In the genomic region with DNA sequence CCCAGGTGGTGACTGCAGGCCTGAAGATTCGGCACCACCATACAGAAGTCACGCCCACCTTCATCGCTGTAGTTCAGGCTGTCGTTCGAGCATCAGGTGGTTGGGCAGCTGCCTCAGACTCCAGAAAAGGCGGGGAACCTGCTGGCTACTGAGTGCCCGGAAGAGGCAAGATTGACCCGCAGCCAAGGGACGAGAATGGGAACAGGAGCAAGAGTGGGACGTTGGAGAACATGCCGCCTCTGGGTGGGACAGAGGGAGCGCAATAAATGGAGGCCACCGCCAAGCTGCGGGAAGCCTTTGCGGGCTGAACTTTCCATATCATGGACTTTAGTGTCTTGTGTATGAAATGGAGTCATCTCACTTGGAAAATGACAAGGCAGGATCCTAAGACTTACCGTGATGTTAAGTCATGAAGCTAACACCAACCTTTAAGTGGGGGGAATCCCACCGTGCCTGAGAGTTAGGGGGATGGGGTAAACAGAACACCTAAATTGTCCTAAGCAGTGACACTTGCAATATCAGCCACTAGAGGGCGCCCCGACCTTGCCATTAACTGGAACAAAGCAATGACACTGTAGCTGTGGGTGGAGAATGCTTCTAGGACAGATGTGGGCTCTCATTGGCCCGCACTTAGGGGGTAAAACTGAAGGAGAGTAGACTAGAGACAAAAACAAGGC, we compare ENCODE assay signal across 7 mouse cellular contexts. TPM values are rescaled to one million over a fixed set of nuclear protein-coding genes. Genes with fewer than 3 reads are reported as not detected.
DNase-seq lines count a peak whose midpoint lies in the region; ATAC-seq and TF ChIP-seq lines count a peak whose summit lies in the region.

No protein-coding gene starts in this region.

- peaks cover 8% of the 10 kb centered on the region for H3K4me1 ChIP-seq in embryonic facial prominence, embryonic 12.5 days
- peaks cover 25% of the 10 kb centered on the region for H3K4me1 ChIP-seq in heart, adult 2 months (ENCODE audit: control insufficient read depth, insufficient read depth, low read length)
- peaks cover 14% of the 10 kb centered on the region for H3K4me1 ChIP-seq in kidney, adult 2 months (ENCODE audit: control insufficient read depth, insufficient read depth, low read length)
- peaks cover 9% of the 10 kb centered on the region for H3K4me1 ChIP-seq in limb, embryonic 11.5 days (ENCODE audit: control insufficient read depth, insufficient read depth, low read length)
- peaks cover 2% of the 10 kb centered on the region; the same call in 1 of the 2 replicates for H3K4me1 ChIP-seq in midbrain, embryonic 16.5 days (ENCODE audit: control insufficient read depth, insufficient read depth, low read length)

- 0 out of 2 replicates have a peak overlapping the region, but pooled peaks have one; percentile 8 for H3K9ac ChIP-seq in embryonic facial prominence, embryonic 12.5 days
- H3K9ac ChIP-seq in heart, adult 2 months (ENCODE audit: low read depth, low read length): no peak overlapping the region
- no peak overlapping the region for H3K9ac ChIP-seq in limb, embryonic 11.5 days (ENCODE audit: low read length)
- no peak overlapping the region for H3K9ac ChIP-seq in midbrain, embryonic 16.5 days (ENCODE audit: low read depth, low read length)

- peak; percentile 86; the same call in 1 of the 2 replicates for TF ChIP-seq EP300 in heart, adult 2 months (IDR thresholded peaks at IDR 0.05; ENCODE audit: insufficient read depth, low read depth, low read length)

- no peaks in the 10 kb centered on the region for H3K9me3 ChIP-seq in embryonic facial prominence, embryonic 12.5 days
- H3K9me3 ChIP-seq in limb, embryonic 11.5 days (ENCODE audit: control insufficient read depth, low read length): no peaks in the 10 kb centered on the region
- no peaks in the 10 kb centered on the region for H3K9me3 ChIP-seq in midbrain, embryonic 16.5 days (replicated peaks; ENCODE audit: control insufficient read depth, low read length, poor library complexity, severe bottlenecking)

- ATAC-seq in embryonic facial prominence, embryonic 12.5 days (ENCODE audit: insufficient number of reproducible peaks, insufficient read depth, low FRiP score, low TSS enrichment): peak; percentile 48; the same call in 1 of the 2 replicates
- ATAC-seq in limb, embryonic 11.5 days (ENCODE audit: insufficient number of reproducible peaks, low FRiP score, low TSS enrichment, low read depth): peak; percentile 53; the same call in 1 of the 2 replicates
- ATAC-seq in midbrain, embryonic 16.5 days: peak; percentile 87

- DNase-seq in adrenal gland, postnatal 25 days: peak; percentile 90
- peak; percentile 86 to 91 for DNase-seq in heart, adult 2 months
- peak; percentile 85 for DNase-seq in kidney, adult 2 months
- peak; percentile 96 for DNase-seq in limb, embryonic 11.5 days (ENCODE audit: low spot score)
- peak; percentile 88 to 92 for DNase-seq in spleen, postnatal 10 days (ENCODE audit: low spot score in 2 of 2)

- no peak overlapping the region for H3K27ac ChIP-seq in embryonic facial prominence, embryonic 12.5 days
- no peak overlapping the region for H3K27ac ChIP-seq in heart, adult 2 months
- H3K27ac ChIP-seq in kidney, adult 2 months (ENCODE audit: insufficient read depth, low read depth, low read length): no peak overlapping the region
- no peak overlapping the region for H3K27ac ChIP-seq in limb, embryonic 11.5 days (replicated peaks; ENCODE audit: low read depth, low read length)
- no peak overlapping the region for H3K27ac ChIP-seq in midbrain, embryonic 16.5 days (ENCODE audit: low read length)

- H3K36me3 ChIP-seq in embryonic facial prominence, embryonic 12.5 days: no peaks in the 10 kb centered on the region
- no peaks in the 10 kb centered on the region for H3K36me3 ChIP-seq in heart, adult 2 months (ENCODE audit: control insufficient read depth, insufficient read depth, low read length)
- H3K36me3 ChIP-seq in kidney, adult 2 months (ENCODE audit: control insufficient read depth, insufficient read depth, low read length): no peaks in the 10 kb centered on the region
- no peaks in the 10 kb centered on the region for H3K36me3 ChIP-seq in limb, embryonic 11.5 days (ENCODE audit: control insufficient read depth, insufficient read depth, low read length)
- no peaks in the 10 kb centered on the region for H3K36me3 ChIP-seq in midbrain, embryonic 16.5 days (ENCODE audit: control insufficient read depth, insufficient read depth, low read length)

- no peak for TF ChIP-seq POLR2A in heart, adult 2 months (IDR thresholded peaks at IDR 0.05; ENCODE audit: insufficient read depth, low read depth, low read length)
- TF ChIP-seq POLR2A in kidney, adult 2 months (IDR thresholded peaks at IDR 0.05; ENCODE audit: low read depth, low read length): no peak

- WGBS in embryonic facial prominence, embryonic 12.5 days: 21% methylated on average over 20 of the region's 20 CpGs
- WGBS in heart, adult 2 months: 14% methylated on average over 20 of the region's 20 CpGs
- 24% methylated on average over 20 of the region's 20 CpGs for WGBS in kidney, adult 2 months
- WGBS in limb, embryonic 11.5 days: 19% methylated on average over 20 of the region's 20 CpGs
- 23% methylated on average over 20 of the region's 20 CpGs for WGBS in midbrain, embryonic 16.5 days

- H3K4me3 ChIP-seq in embryonic facial prominence, embryonic 12.5 days: 0 out of 2 replicates have a peak overlapping the region, but pooled peaks have one; percentile 9
- no peak overlapping the region for H3K4me3 ChIP-seq in heart, adult 2 months
- H3K4me3 ChIP-seq in kidney, adult 2 months (ENCODE audit: insufficient read depth, low read depth, low read length): no peak overlapping the region
- no peak overlapping the region for H3K4me3 ChIP-seq in limb, embryonic 11.5 days (ENCODE audit: low read depth, low read length)
- H3K4me3 ChIP-seq in midbrain, embryonic 16.5 days (ENCODE audit: low read depth, low read length): no peak overlapping the region

- intact Hi-C loops in heart, adult 2 months (cut with DNase I): loop anchor here (1.0 to 5.0 kb wide), 4 partner anchors 49 to 366 kb away; partner anchors contain the start of gene Gm5134

- peaks cover 4% of the 10 kb centered on the region for H3K27me3 ChIP-seq in embryonic facial prominence, embryonic 12.5 days
- no peaks in the 10 kb centered on the region for H3K27me3 ChIP-seq in heart, adult 2 months (ENCODE audit: control insufficient read depth, insufficient read depth, low read length)
- no peaks in the 10 kb centered on the region for H3K27me3 ChIP-seq in kidney, adult 2 months (replicated peaks; ENCODE audit: control insufficient read depth, insufficient read depth, low read length)
- H3K27me3 ChIP-seq in limb, embryonic 11.5 days (ENCODE audit: control insufficient read depth, insufficient read depth, low read length): no peaks in the 10 kb centered on the region
- H3K27me3 ChIP-seq in midbrain, embryonic 16.5 days (ENCODE audit: control insufficient read depth, insufficient read depth, low read depth, low read length): no peaks in the 10 kb centered on the region; the same call in 1 of the 2 replicates

- H3K4me2 ChIP-seq in embryonic facial prominence, embryonic 12.5 days (replicated peaks): peak overlapping the region; percentile 37
- H3K4me2 ChIP-seq in limb, embryonic 11.5 days (ENCODE audit: low read depth, severe bottlenecking): peak overlapping the region; percentile 27; the same call in 1 of the 2 replicates
- peak overlapping the region; percentile 46 for H3K4me2 ChIP-seq in midbrain, embryonic 16.5 days (ENCODE audit: low read length)

- TF ChIP-seq CTCF in heart, adult 2 months (IDR thresholded peaks at IDR 0.05): peak; percentile 96
- peak; percentile 94 for TF ChIP-seq CTCF in kidney, adult 2 months (conservative IDR thresholded peaks at IDR 0.05; ENCODE audit: insufficient read depth, insufficient read length, low read depth, low read length)

- H3K79me2 ChIP-seq in heart, adult 2 months (replicated peaks; ENCODE audit: control insufficient read depth, insufficient read depth, low read length): no peaks in the 10 kb centered on the region

RNA-seq across cellular contexts. Expression of gene Ggt5, which starts 3.1 kb away (rescaled TPM):
- 5.9 and 6.8 TPM in 2 replicates for total RNA-seq in adrenal gland, postnatal 25 days (2021)
- 0.91 and 1.9 TPM in 2 replicates for polyA plus RNA-seq in embryonic facial prominence, embryonic 12.5 days (2016; fragmentation: Nextera tagmentation; extraction: Ambion mirVana)
- total RNA-seq in heart, adult 2 months (2021): 1 to 10 TPM; 3.8 to 7.9 TPM
- polyA plus RNA-seq in heart, adult 2 months (2012; rRNA removed): 41.9 TPM in 2 replicates
- 34.5 and 48.3 TPM in 2 replicates for polyA plus RNA-seq in kidney, adult 2 months (2012; rRNA removed)
- polyA plus RNA-seq in limb, embryonic 11.5 days (2014; fragmentation: Nextera tagmentation; extraction: Ambion mirVana): 0.41 and 0.75 TPM in 2 replicates
- polyA plus RNA-seq in midbrain, embryonic 16.5 days (2015; fragmentation: Nextera tagmentation; extraction: Ambion mirVana): 2.1 and 2.5 TPM in 2 replicates

RNA-seq across cellular contexts. Expression of gene Ggt1, which starts 24.6 kb away (rescaled TPM):
- total RNA-seq in adrenal gland, postnatal 25 days (2021): not detected in 2 replicates
- polyA plus RNA-seq in embryonic facial prominence, embryonic 12.5 days (2016; fragmentation: Nextera tagmentation; extraction: Ambion mirVana): 0.85 and 1.8 TPM in 2 replicates
- under 1 TPM in 1 of 2 experiments, not detected in 1; 0.31 TPM for total RNA-seq in heart, adult 2 months (2021)
- 0.35 TPM in 1 of 2 replicates, not detected in the other for polyA plus RNA-seq in heart, adult 2 months (2012; rRNA removed)
- 881 and 1,007 TPM in 2 replicates for polyA plus RNA-seq in kidney, adult 2 months (2012; rRNA removed)
- 0.75 and 0.94 TPM in 2 replicates for polyA plus RNA-seq in limb, embryonic 11.5 days (2014; fragmentation: Nextera tagmentation; extraction: Ambion mirVana)
- 1.3 TPM in 2 replicates for polyA plus RNA-seq in midbrain, embryonic 16.5 days (2015; fragmentation: Nextera tagmentation; extraction: Ambion mirVana)

RNA-seq across cellular contexts. Expression of gene Lrrc75b, which starts 25.9 kb away (rescaled TPM):
- 0.67 TPM in 1 of 2 replicates, not detected in the other for total RNA-seq in adrenal gland, postnatal 25 days (2021)
- polyA plus RNA-seq in embryonic facial prominence, embryonic 12.5 days (2016; fragmentation: Nextera tagmentation; extraction: Ambion mirVana): 2.6 and 2.7 TPM in 2 replicates
- under 1 TPM; 0.66 to 0.84 TPM for total RNA-seq in heart, adult 2 months (2021)
- 1.00 and 1.3 TPM in 2 replicates for polyA plus RNA-seq in heart, adult 2 months (2012; rRNA removed)
- 2.1 and 2.2 TPM in 2 replicates for polyA plus RNA-seq in kidney, adult 2 months (2012; rRNA removed)
- 0.77 and 0.91 TPM in 2 replicates for polyA plus RNA-seq in limb, embryonic 11.5 days (2014; fragmentation: Nextera tagmentation; extraction: Ambion mirVana)
- 42.4 and 44.7 TPM in 2 replicates for polyA plus RNA-seq in midbrain, embryonic 16.5 days (2015; fragmentation: Nextera tagmentation; extraction: Ambion mirVana)

RNA-seq across cellular contexts. Expression of gene Susd2, which starts 57.8 kb away (rescaled TPM):
- 5.9 and 8.9 TPM in 2 replicates for total RNA-seq in adrenal gland, postnatal 25 days (2021)
- polyA plus RNA-seq in embryonic facial prominence, embryonic 12.5 days (2016; fragmentation: Nextera tagmentation; extraction: Ambion mirVana): 1.9 and 2.7 TPM in 2 replicates
- total RNA-seq in heart, adult 2 months (2021): 1 to 10 TPM; 1.3 to 1.8 TPM
- polyA plus RNA-seq in heart, adult 2 months (2012; rRNA removed): 4.3 TPM in 2 replicates
- polyA plus RNA-seq in kidney, adult 2 months (2012; rRNA removed): 193 and 196 TPM in 2 replicates
- 0.98 and 1.4 TPM in 2 replicates for polyA plus RNA-seq in limb, embryonic 11.5 days (2014; fragmentation: Nextera tagmentation; extraction: Ambion mirVana)
- 3.1 and 4.9 TPM in 2 replicates for polyA plus RNA-seq in midbrain, embryonic 16.5 days (2015; fragmentation: Nextera tagmentation; extraction: Ambion mirVana)

Comparison
In these comparisons a context has a peak if more than half of its experiments do, and no peak if none do; other contexts are left out.
1. RNA of gene Ggt5, which starts 3.1 kb away (polyA plus RNA-seq): 34.5 to 48.3 TPM in kidney, adult 2 months and 41.9 TPM in heart, adult 2 months; 2.1 to 2.5 TPM in midbrain, embryonic 16.5 days, 0.91 to 1.9 TPM in embryonic facial prominence, embryonic 12.5 days and 0.41 to 0.75 TPM in limb, embryonic 11.5 days; every median in the first group is over 10 times any median in the second.
2. RNA of gene Ggt1, which starts 24.6 kb away (polyA plus RNA-seq): 881 to 1,007 TPM in kidney, adult 2 months; 0.85 to 1.8 TPM in embryonic facial prominence, embryonic 12.5 days, 1.3 TPM in midbrain, embryonic 16.5 days, 0.75 to 0.94 TPM in limb, embryonic 11.5 days and 0.35 TPM in heart, adult 2 months; every median in the first group is over 100 times any median in the second.
3. RNA of gene Lrrc75b, which starts 25.9 kb away (polyA plus RNA-seq): 42.4 to 44.7 TPM in midbrain, embryonic 16.5 days; 2.6 to 2.7 TPM in embryonic facial prominence, embryonic 12.5 days, 2.1 to 2.2 TPM in kidney, adult 2 months, 1.00 to 1.3 TPM in heart, adult 2 months and 0.77 to 0.91 TPM in limb, embryonic 11.5 days; every median in the first group is over 10 times any median in the second.
4. Peak in every context shown above with its lines, with median percentiles within 50 percentile points of each other: DNase-seq, ATAC-seq and H3K4me2 ChIP-seq.